Mouse (Mus musculus): ENCODE results near the gene Olfr705. TPM values are rescaled to one million over a fixed set of nuclear protein-coding genes. Genes with fewer than 3 reads are reported as not detected.

Gene Olfr705
- not detected for polyA plus RNA-seq (2017; shearing (Covaris generic))

DNA sequence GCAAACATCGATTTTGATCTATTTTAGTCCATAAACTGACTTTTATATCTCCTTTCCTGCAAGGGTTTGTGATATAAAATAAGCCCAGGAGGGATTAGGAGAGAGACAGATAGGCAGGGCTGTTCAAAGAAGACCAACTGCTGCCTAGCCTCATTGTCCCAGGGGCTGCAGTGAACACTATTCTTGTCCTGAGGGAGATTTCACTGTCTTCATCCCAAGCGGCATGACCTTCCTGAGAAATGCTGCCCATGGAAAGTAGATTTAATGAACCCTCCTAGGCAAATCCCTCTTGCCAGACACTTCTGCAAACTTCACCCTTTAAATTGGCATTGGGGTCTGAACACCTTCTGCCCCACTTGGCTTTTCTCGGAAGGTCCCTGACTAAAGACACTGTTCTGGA lies at the start of gene Olfr705:
Olfr705 (minus strand) TSS at position 101 of the 400 bp plus-strand sequence.

DNA sequence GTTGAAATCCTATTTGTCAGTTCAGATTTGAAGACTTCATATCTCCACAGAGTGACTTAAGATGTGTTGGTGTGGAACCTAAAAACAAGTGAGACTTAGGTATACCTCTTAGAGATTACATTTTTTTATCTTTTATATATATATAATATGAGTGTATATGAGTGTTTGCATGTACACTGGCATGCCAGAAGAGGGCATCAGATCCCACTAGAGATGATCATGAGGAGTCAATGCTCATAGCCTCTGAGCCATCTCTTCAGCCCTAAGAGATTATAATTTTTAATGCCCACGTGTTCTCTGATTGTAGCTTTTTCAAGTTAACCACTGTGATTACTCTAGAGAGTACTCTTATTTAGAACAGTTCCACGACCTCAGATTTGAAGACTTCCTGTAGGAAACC lies 31.0 kb upstream of the Olfr705 start, which contains the start of gene Olfr1532-ps1:
Olfr1532-ps1 (plus strand) TSS at position 326 of the 400 bp plus-strand sequence.

DNA sequence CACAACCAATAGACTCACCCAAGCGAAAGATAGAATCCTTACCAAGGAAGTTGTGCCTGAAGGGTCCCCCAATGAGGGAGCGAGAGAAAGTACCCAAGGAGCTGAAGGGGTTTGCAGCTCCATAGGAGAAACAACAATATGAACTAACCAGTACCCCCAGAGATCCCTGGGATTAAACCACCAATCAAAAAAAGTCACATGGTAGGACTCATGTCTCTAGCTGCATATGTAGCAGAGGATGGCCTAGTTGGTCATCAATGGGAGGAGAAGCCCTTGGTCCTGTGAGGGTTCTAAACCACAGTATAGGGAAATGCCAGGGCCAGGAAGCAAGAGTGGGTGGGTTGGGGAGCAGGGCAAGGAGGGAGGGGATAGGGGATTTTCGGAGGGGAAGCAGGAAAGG lies 24.4 kb upstream of the Olfr705 start, which contains the start of gene Olfr707:
Olfr707 (minus strand) TSS at position 101 of the 400 bp plus-strand sequence.

DNA sequence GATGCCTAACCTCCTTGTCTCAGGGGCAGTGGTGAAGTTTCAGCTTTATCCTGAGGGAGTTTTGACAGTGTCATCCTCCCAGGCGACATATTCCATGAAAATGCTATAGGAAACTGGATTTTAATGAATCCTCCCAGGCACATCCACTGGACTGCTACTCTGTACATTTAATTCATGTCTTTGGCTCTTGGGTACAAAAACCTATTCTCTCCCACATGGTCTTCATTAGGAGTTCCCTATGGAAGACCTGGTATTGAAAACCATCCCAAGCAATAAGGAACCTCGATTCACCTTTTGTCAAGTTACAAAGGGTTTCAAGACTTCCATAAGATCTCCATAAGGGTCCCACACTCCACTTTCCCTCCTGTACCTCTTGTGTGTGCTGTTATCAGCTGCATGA lies 11.4 kb upstream of the Olfr705 start, which contains the start of gene Olfr706:
Olfr706 (minus strand) TSS at position 101 of the 400 bp plus-strand sequence.

DNA sequence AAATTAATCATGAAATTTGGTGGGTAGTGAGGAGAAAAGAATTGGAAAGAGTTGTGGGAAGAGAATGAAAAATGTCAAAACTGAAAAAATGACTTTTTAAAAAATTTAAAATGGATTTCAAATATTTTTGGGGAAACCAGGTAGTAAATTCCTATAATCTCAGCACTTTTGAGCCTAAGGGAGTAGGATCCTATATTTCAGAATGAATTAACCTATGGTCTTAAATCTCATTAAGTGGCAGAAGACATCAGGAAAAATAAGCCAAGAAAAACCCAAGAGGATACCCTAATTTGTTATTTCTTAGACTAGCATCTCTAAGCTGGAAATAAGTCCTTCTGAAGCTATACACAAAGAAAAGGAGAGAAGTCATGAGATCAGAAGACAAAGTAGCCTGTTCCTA lies 13.8 kb downstream of the Olfr705 start, which contains the start of gene Olfr704:
Olfr704 (plus strand) TSS at position 301 of the 400 bp plus-strand sequence.

DNA sequence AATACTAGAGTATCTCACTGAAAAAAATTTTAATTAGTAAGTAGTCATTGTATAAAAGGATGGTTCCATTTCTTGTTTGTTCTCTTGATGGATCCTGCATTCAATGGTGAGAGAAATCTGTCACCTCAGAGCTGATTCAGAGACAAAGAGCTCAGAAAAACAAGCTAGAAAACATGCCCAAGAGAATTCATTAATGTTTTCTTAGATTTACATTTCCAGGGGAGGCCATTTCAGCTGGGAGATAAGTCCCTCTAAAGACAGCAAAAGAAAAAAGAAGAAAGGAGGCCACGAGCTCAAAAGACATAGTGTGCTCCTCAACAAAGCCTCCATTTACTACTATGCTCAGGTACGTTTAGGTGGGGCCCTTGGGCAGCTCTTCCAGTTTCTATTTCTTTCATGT lies 33.6 kb downstream of the Olfr705 start, which contains the start of gene Olfr703:
Olfr703 (plus strand) TSS at position 301 of the 400 bp plus-strand sequence.

DNA sequence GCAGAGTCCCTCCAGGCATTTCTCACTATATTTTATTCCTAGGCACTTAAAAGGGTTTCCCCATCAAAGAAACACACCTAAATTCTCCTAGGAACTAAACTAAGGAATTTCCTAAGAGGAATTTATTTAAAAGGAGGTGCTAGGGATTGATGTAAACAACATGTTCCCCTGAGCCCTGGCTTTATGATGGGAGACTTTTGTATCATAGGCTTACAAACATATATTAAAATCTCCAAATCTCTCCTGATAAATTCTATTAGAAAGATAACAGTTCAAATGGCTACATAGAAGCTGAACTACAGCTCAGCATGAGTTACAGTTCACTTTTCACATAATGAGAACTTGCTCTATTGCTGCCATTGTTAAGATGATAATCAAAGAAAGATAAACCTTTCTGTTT lies 42.9 kb downstream of the Olfr705 start, which contains the start of gene Olfr702:
Olfr702 (minus strand) TSS at position 101 of the 400 bp plus-strand sequence.

Other genes with a start within 250 kb of the Olfr705 start
- not detected for gene Olfr693, start 196.3 kb downstream of the Olfr705 start, polyA plus RNA-seq (2017; shearing (Covaris generic))
- not detected for gene Olfr694, start 185.1 kb downstream of the Olfr705 start, polyA plus RNA-seq (2017; shearing (Covaris generic))
- gene Olfr695, start 160.5 kb downstream of the Olfr705 start, polyA plus RNA-seq (2017; shearing (Covaris generic)), result not detected
- gene Olfr697, start 134.4 kb downstream of the Olfr705 start, polyA plus RNA-seq (2017; shearing (Covaris generic)), result not detected
- gene Olfr698, start 121.5 kb downstream of the Olfr705 start, polyA plus RNA-seq (2017; shearing (Covaris generic)), result not detected
- gene Olfr699, start 83.7 kb downstream of the Olfr705 start, polyA plus RNA-seq (2017; shearing (Covaris generic)), result not detected
- gene Olfr700, start 68.1 kb downstream of the Olfr705 start, polyA plus RNA-seq (2017; shearing (Covaris generic)), result not detected
- not detected for gene Olfr701, start 62.8 kb downstream of the Olfr705 start, polyA plus RNA-seq (2017; shearing (Covaris generic))
- gene Olfr702, start 43.0 kb downstream of the Olfr705 start, polyA plus RNA-seq (2017; shearing (Covaris generic)), result not detected
- gene Olfr703, start 33.5 kb downstream of the Olfr705 start, polyA plus RNA-seq (2017; shearing (Covaris generic)), result not detected
- not detected for gene Olfr704, start 13.7 kb downstream of the Olfr705 start, polyA plus RNA-seq (2017; shearing (Covaris generic))
- not detected for gene Olfr706, start 11.3 kb upstream of the Olfr705 start, polyA plus RNA-seq (2017; shearing (Covaris generic))
- not detected for gene Olfr707, start 24.4 kb upstream of the Olfr705 start, polyA plus RNA-seq (2017; shearing (Covaris generic))
- not detected for gene Olfr1532-ps1, start 31.1 kb upstream of the Olfr705 start, polyA plus RNA-seq (2017; shearing (Covaris generic))
- not detected for gene Olfr709-ps1, start 55.3 kb upstream of the Olfr705 start, polyA plus RNA-seq (2017; shearing (Covaris generic))
- not detected for gene Olfr710, start 71.4 kb upstream of the Olfr705 start, polyA plus RNA-seq (2017; shearing (Covaris generic))
- not detected for gene Olfr6, start 87.0 kb upstream of the Olfr705 start, polyA plus RNA-seq (2017; shearing (Covaris generic))
- not detected for gene Olfr711, start 98.6 kb upstream of the Olfr705 start, polyA plus RNA-seq (2017; shearing (Covaris generic))
- gene Olfr2, start 129.2 kb upstream of the Olfr705 start, polyA plus RNA-seq (2017; shearing (Covaris generic)), result not detected
- not detected for gene Olfr713, start 154.3 kb upstream of the Olfr705 start, polyA plus RNA-seq (2017; shearing (Covaris generic))
- not detected for gene Olfr714, start 194.1 kb upstream of the Olfr705 start, polyA plus RNA-seq (2017; shearing (Covaris generic))
- gene Olfr17, start 216.3 kb upstream of the Olfr705 start, polyA plus RNA-seq (2017; shearing (Covaris generic)), result not detected
- 0.14 TPM for gene Olfr715b, start 233.5 kb upstream of the Olfr705 start, polyA plus RNA-seq (2017; shearing (Covaris generic))